9 mouse cellular contexts compared by ENCODE assay signal in the genomic region with DNA sequence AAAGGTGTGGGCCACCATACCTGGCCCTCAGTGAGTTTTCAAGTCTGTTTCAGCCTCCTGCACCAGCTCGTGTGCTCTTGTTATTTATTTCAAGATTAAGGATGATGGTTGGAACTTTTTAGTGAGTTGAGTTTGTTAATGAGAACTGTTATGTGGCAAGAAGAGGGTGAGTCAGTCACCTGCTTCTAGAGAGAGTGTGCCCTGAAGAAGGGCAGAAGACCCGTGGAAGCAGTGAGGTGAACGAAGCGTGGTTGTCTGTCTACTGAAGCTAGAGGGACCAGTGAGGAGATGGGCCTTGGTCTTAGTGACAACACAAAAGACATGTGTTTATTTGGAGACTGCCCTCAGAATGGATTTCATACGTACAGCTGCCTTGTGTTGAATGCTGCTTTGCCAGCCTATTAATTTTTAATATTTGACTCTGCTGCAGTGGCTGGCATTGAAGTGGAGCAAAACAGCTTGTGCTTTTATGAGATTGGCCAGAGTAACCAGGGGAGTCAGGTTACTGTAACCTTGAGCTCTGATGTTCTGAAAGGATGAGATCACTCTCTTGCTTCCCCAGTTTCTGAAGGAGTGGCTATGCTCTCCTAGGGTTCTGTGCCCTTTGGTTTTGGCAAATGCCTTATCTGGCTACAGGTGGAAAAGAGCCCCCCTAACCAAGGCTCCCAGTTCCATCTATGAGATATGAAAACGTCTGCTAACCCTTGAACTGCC. TPM values are rescaled to one million over a fixed set of nuclear protein-coding genes. Genes with fewer than 3 reads are reported as not detected.
DNase-seq lines count a peak whose midpoint lies in the region; ATAC-seq and TF ChIP-seq lines count a peak whose summit lies in the region.
"Had no signal": no experiment of that assay in that cellular context is flagged by ENCODE, and none has a peak within 500 bp of the region (broad histone marks: within the 10 kb centered on the region; RNA-seq: fewer than 3 reads in every experiment).

No protein-coding gene starts in this region.

- H3K36me3 ChIP-seq in midbrain, embryonic 16.5 days (ENCODE audit: control insufficient read depth, insufficient read depth, low read length): no peaks in the 10 kb centered on the region
- H3K36me3 ChIP-seq in midbrain, embryonic 11.5 days (ENCODE audit: control insufficient read depth, insufficient read depth, low read length): no peaks in the 10 kb centered on the region
- H3K36me3 ChIP-seq in neural tube, embryonic 15.5 days: no peaks in the 10 kb centered on the region

- H3K9ac ChIP-seq in midbrain, embryonic 16.5 days (ENCODE audit: low read depth, low read length): no peak overlapping the region
- no peak overlapping the region for H3K9ac ChIP-seq in midbrain, embryonic 11.5 days (ENCODE audit: low read length)
- no peak overlapping the region for H3K9ac ChIP-seq in neural tube, embryonic 15.5 days (replicated peaks)
- H3K9ac ChIP-seq: hindbrain, embryonic 15.5 days had no signal

- peak overlapping the region; percentile 42 for H3K27ac ChIP-seq in cerebellum, adult 2 months (ENCODE audit: insufficient read depth, low read length)
- H3K27ac ChIP-seq in midbrain, embryonic 16.5 days (ENCODE audit: low read length): peak overlapping the region; percentile 35; the same call in 1 of the 2 replicates
- no peak overlapping the region for H3K27ac ChIP-seq in midbrain, embryonic 11.5 days (ENCODE audit: low read depth, low read length)
- peak overlapping the region; percentile 48 for H3K27ac ChIP-seq in neural tube, embryonic 15.5 days (replicated peaks)
- H3K27ac ChIP-seq: hindbrain, embryonic 15.5 days had no signal

- TF ChIP-seq CTCF in cerebellum, adult 2 months (IDR thresholded peaks at IDR 0.05; ENCODE audit: borderline replicate concordance, insufficient read depth, low read depth, low read length): no peak

- H3K4me3 ChIP-seq in cerebellum, adult 2 months (replicated peaks; ENCODE audit: insufficient read depth, low read depth, low read length): no peak overlapping the region
- H3K4me3 ChIP-seq in midbrain, embryonic 16.5 days (ENCODE audit: low read depth, low read length): no peak overlapping the region
- no peak overlapping the region for H3K4me3 ChIP-seq in midbrain, embryonic 11.5 days (ENCODE audit: low read depth, low read length)
- H3K4me3 ChIP-seq in neural tube, embryonic 15.5 days (replicated peaks): no peak overlapping the region
- H3K4me3 ChIP-seq: hindbrain, embryonic 15.5 days had no signal

- H3K27me3 ChIP-seq in cerebellum, adult 2 months (ENCODE audit: control insufficient read depth, insufficient read depth, low read length): no peaks in the 10 kb centered on the region
- no peaks in the 10 kb centered on the region for H3K27me3 ChIP-seq in midbrain, embryonic 16.5 days (ENCODE audit: control insufficient read depth, insufficient read depth, low read depth, low read length)
- no peaks in the 10 kb centered on the region for H3K27me3 ChIP-seq in midbrain, embryonic 11.5 days (ENCODE audit: control insufficient read depth, insufficient read depth, low read length)
- H3K27me3 ChIP-seq in neural tube, embryonic 15.5 days (replicated peaks): no peaks in the 10 kb centered on the region
- H3K27me3 ChIP-seq: hindbrain, embryonic 15.5 days had no signal

- peak in 1 of 2 experiments; percentile 46 for DNase-seq in cerebellum, adult 2 months
- no peak for DNase-seq in cerebellum, adult 8-10 months
- DNase-seq in midbrain, embryonic 11.5 days (ENCODE audit: low spot score, missing footprints): no peak
- DNase-seq in kidney, adult 9 months: peak; percentile 53
- DNase-seq in spleen, postnatal 10 days (ENCODE audit: low spot score in 2 of 2): no peak
- no peak for DNase-seq in frontal cortex, postnatal 14 days (ENCODE audit: low spot score in 2 of 2)

- no peak for TF ChIP-seq POLR2A in cerebellum, adult 2 months (IDR thresholded peaks at IDR 0.05; ENCODE audit: borderline replicate concordance, insufficient read depth, low read length)

- WGBS in cerebellum, adult 2 months: 54% methylated on average over 6 of the region's 6 CpGs
- whole genome bisulfite sequencing in midbrain, embryonic 16.5 days: 72% methylated on average over 6 of the region's 6 CpGs
- WGBS in midbrain, embryonic 11.5 days: 80% methylated on average over 6 of the region's 6 CpGs
- 79% methylated on average over 6 of the region's 6 CpGs for WGBS in neural tube, embryonic 15.5 days

- H3K4me1 ChIP-seq in cerebellum, adult 2 months (ENCODE audit: control insufficient read depth, insufficient read depth, low read length): peaks cover 12% of the 10 kb centered on the region
- H3K4me1 ChIP-seq in midbrain, embryonic 16.5 days (ENCODE audit: control insufficient read depth, insufficient read depth, low read length): peaks cover 16% of the 10 kb centered on the region
- H3K4me1 ChIP-seq in midbrain, embryonic 11.5 days (ENCODE audit: control insufficient read depth, insufficient read depth, low read length): no peaks in the 10 kb centered on the region
- peaks cover 20% of the 10 kb centered on the region for H3K4me1 ChIP-seq in neural tube, embryonic 15.5 days

- no peak for ATAC-seq in midbrain, embryonic 16.5 days
- ATAC-seq in midbrain, embryonic 11.5 days (ENCODE audit: low FRiP score): no peak
- no peak for ATAC-seq in neural tube, embryonic 15.5 days (ENCODE audit: low FRiP score)

- no peaks in the 10 kb centered on the region for H3K9me3 ChIP-seq in midbrain, embryonic 16.5 days (replicated peaks; ENCODE audit: control insufficient read depth, low read length, poor library complexity, severe bottlenecking)
- no peaks in the 10 kb centered on the region for H3K9me3 ChIP-seq in midbrain, embryonic 11.5 days (ENCODE audit: control insufficient read depth, low read length)
- no peaks in the 10 kb centered on the region for H3K9me3 ChIP-seq in neural tube, embryonic 15.5 days (replicated peaks)
- H3K9me3 ChIP-seq: hindbrain, embryonic 15.5 days had no signal

- H3K4me2 ChIP-seq in midbrain, embryonic 16.5 days (ENCODE audit: low read length): no peak overlapping the region
- H3K4me2 ChIP-seq in midbrain, embryonic 11.5 days: no peak overlapping the region
- H3K4me2 ChIP-seq in neural tube, embryonic 15.5 days: no peak overlapping the region
- H3K4me2 ChIP-seq: hindbrain, embryonic 15.5 days had no signal

RNA-seq across cellular contexts. Expression of a gene that starts 36.7 kb away (rescaled TPM):
- polyA plus RNA-seq in cerebellum, adult 2 months (2012; rRNA removed): 152 and 165 TPM in 2 replicates
- polyA plus RNA-seq in midbrain, embryonic 16.5 days (2015; fragmentation: Nextera tagmentation; extraction: Ambion mirVana): 44.6 and 47.8 TPM in 2 replicates
- polyA plus RNA-seq in midbrain, embryonic 11.5 days (2014; fragmentation: Nextera tagmentation; extraction: Ambion mirVana): 17.1 and 21.1 TPM in 2 replicates
- 40.2 and 43.4 TPM in 2 replicates for polyA plus RNA-seq in neural tube, embryonic 15.5 days (2015; fragmentation: Nextera tagmentation; extraction: Ambion mirVana)
